Mouse (Mus musculus) T-cell, adult 66 days (primary cell): ENCODE results near the gene Tmem106a. TPM values are rescaled to one million over a fixed set of nuclear protein-coding genes. Genes with fewer than 3 reads are reported as not detected.

Experiments used
- total RNA-seq, 2 experiments: library from RNA; stranded (reverse); gene quantifications; 3 replicates in 1 of 2; 4 replicates in 1 of 2; pipeline ENCODE4 v1.2.4; 2023

Tmem106a gene
- total RNA-seq, result 10 to 100 TPM; 12.6 to 21.2 TPM

DNA sequence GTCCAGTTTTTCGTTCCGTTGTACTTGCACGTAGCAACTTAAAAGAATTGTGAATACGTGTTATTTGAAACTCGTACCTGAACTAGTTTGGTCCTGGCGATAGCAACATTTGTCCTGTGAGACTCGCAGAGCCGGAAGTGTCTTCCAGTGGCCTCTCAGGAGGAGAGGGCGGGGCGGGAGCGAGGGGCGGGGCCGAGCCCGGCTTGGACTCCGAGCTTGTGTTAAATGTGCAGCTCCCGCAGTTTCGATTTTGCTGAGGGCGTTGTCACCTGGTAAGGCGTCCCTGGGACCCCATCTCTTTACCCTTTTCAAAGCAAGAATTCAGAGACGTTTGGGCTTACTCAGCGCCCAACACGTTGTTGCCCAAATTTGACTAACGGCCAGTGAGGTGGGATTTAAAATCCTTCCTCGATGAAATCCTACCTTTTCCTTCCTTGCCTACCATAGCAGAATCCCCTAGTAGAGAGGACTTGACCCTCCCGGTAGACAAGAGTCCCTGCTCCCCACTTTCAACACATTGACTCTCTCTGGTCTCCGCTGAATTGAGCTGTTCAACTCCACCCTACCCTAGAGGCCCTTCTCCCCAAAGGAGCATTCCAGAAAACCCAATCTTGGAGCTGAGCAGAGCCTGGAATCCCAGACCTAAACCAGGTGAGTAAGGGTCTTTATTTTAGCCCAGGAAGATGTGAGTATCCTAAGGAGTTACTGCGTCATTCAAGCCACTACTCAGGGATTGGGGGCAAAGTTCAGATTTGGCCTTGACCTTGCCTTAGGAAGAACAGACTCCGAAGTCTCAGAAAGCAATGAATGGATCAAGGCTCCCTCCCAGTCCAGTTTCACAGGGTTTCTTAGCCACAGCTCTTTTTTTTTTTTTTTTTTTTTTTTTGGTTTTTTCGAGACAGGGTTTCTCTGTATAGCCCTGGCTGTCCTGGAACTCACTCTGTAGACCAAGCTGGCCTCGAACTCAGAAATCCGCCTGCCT lies at the start of gene Tmem106a:
Gene Tmem106a, plus strand, starts transcription at position 189 of the 982 bp plus-strand sequence.

DNA sequence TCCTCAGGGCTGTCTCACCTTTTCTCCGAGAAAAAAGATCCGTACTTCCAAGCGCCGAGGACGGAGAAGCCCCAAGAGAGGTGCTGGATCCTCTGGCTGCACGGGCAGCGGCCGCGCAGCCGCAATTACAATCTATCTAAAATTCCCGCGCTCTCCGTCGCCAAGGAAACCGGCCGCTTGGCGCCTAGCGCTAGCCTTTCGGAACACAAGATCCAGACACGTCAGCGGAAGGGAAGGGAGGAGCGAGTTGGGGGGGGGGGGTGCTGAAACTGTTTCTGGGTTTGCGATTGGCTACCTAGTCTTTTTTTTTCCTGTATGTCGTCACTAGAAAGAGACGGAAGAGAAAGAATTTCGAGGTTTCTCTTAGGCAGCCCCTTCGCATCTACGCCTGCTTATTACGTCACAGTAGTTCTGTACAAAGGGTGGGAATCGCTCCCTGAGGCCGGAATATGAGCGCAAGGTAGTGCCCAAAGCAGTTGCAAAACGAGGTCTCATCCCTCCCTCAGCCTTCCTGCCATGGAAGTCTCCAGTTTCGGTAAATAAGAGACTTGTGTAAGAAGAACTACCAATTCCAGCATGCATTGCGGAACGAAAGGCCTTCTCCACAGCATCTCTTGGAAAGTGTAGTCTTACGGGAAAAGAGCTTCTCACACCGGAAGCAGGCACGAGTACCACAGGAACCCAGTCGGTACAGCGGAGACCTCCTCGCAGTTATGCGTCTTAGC lies 30.1 kb upstream of the Tmem106a start, which contains the start of the genes Brca1 and Nbr1:
Gene Brca1, minus strand, starts transcription at position 205 of the 725 bp plus-strand sequence.
Gene Nbr1, plus strand, starts transcription at position 399 of the 725 bp plus-strand sequence.

DNA sequence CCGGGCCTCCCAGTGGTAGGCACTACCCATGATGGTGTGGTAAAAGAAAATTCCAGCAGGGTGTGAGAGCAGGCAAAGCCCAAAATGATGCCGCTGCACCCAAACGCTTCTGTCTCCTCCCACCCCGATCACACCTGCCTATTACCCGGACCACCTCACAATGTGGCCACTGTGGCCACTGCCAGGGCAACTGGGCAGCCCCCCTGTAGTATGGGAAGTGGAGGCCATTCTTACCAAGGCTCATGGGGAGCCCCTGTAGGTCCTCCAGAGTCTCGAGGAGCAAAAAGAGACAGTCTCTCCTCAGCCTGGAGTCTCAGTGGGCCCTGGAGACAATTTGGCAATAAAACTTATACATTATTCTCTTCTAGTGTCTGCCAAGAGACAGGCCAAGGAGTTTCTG lies 17.1 kb downstream of the Tmem106a start, which contains the start of gene Gm11634:
Gene Gm11634, minus strand, starts transcription at position 101 of the 400 bp plus-strand sequence.

DNA sequence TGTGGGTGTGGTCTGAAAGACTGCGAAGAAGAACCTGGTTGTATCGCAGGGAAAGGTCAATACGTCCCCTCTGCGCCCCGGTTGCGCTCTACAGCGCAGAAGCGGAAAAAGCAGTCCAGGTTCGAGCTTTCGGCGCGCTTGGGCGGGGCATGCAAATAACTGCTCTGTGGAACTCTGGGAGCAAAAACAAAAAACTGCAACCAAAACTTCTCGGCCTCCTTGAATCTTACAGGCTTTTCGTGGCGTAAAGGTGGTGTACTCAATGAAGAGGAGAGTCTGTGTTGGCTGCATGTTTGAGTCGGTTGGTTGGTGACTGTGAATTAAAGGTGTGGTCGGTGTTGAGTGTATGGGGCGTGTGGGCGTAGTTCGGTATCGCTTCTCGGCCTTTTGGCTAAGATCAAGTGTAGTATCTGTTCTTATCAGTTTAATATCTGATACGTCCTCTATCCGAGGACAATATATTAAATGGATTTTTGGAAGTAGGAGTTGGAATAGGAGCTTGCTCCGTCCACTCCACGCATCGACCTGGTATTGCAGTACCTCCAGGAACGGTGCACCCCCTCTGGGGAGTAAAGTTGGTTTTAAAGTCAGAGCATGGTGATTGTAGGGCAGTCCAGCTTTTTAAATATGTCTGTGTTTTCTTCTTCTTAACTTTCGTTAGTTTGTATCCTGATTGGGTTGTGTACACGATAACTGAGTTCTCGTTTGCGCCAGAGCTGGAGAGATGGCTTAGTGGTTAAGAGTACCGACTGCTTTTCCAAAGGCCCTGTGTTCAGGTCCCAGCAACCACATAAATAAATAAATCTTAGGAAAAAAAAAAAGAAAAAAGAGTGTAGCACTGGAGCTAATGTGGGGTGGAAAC lies 45.2 kb downstream of the Tmem106a start, which contains the start of gene Rdm1:
Gene Rdm1, plus strand, starts transcription at position 201 of the 862 bp plus-strand sequence.

Other genes with a start within 250 kb of the Tmem106a start
- gene G6pc, start 214.7 kb upstream of the Tmem106a start, total RNA-seq, result not detected
- 10 to 100 TPM; 23.3 to 30.8 TPM for gene Aarsd1, start 164.6 kb upstream of the Tmem106a start, total RNA-seq
- gene Gm27029, start 157.4 kb upstream of the Tmem106a start, total RNA-seq, result 1 to 10 TPM in 1 of 2 experiments, under 1 TPM in 1; 0.90 to 1.3 TPM
- gene Rundc1, start 157.2 kb upstream of the Tmem106a start, total RNA-seq, result 10 to 100 TPM; 25.2 to 27.6 TPM
- gene Ptges3l, start 156.9 kb upstream of the Tmem106a start, total RNA-seq, result 1 to 10 TPM; 5.3 to 8.5 TPM
- gene Rpl27, start 139.9 kb upstream of the Tmem106a start, total RNA-seq, result 100 to 1,000 TPM; 134 to 149 TPM
- 10 to 100 TPM; 69.1 to 70.5 TPM for gene Ifi35, start 133.8 kb upstream of the Tmem106a start, total RNA-seq
- gene Rnd2, start 117.2 kb upstream of the Tmem106a start, total RNA-seq, result 1 to 10 TPM in 1 of 2 experiments, under 1 TPM in 1; 0.62 to 1.5 TPM
- gene Vat1, start 116.0 kb upstream of the Tmem106a start, total RNA-seq, result 10 to 100 TPM; 11.5 to 13.2 TPM
- gene Brca1, start 30.3 kb upstream of the Tmem106a start, total RNA-seq, result 1 to 10 TPM; 1.5 to 4.2 TPM
- gene Nbr1, start 30.1 kb upstream of the Tmem106a start, total RNA-seq, result 100 to 1,000 TPM; 128 to 145 TPM
- gene Gm11634, start 17.0 kb downstream of the Tmem106a start, total RNA-seq, result not detected
- 10 to 100 TPM; 38.6 to 38.9 TPM for gene Rdm1, start 45.0 kb downstream of the Tmem106a start, total RNA-seq
- 1 to 10 TPM; 6.4 to 7.5 TPM for gene Arl4d, start 83.3 kb downstream of the Tmem106a start, total RNA-seq
- 10 to 100 TPM; 84.1 to 85.7 TPM for gene Dhx8, start 150.7 kb downstream of the Tmem106a start, total RNA-seq
- not detected for gene Etv4, start 203.1 kb downstream of the Tmem106a start, total RNA-seq